Mouse (Mus musculus) midbrain, embryonic 11.5 days (tissue): ENCODE results near the gene Shisa9. TPM values are rescaled to one million over a fixed set of nuclear protein-coding genes. Genes with fewer than 3 reads are reported as not detected.

ENCODE experiments used
- ATAC-seq: fragments of 200-750 bp; cut with Nextera tagmentation; 2 replicates; pipeline ENCODE4 v1.8.0; 2017; ENCODE audit warnings: moderate TSS enrichment, moderate library complexity; ENCODE audit not compliant: low FRiP score
- DNase-seq: peaks from one replicate; pipeline ENCODE4 v3.0.0; 2015; ENCODE audit warnings: low spot score; ENCODE audit errors: missing footprints
- H3K27ac ChIP-seq: fragments of 300-500 bp; sonication (generic); 2 replicates; pipeline ENCODE4 v1.5.1; 2014; ENCODE audit warnings: low read depth, low read length
- H3K27me3 ChIP-seq: fragments of 300-500 bp; sonication (generic); 2 replicates; pipeline ENCODE4 v1.6.1; 2014; ENCODE audit warnings: mild to moderate bottlenecking, low read length, moderate library complexity, mixed read lengths; ENCODE audit not compliant: control insufficient read depth, insufficient read depth
- H3K36me3 ChIP-seq: fragments of 300-500 bp; sonication (generic); 2 replicates; pipeline ENCODE4 v1.6.1; 2014; ENCODE audit warnings: mild to moderate bottlenecking, low read length, moderate library complexity, mixed read lengths; ENCODE audit not compliant: control insufficient read depth, insufficient read depth
- H3K4me1 ChIP-seq: fragments of 300-500 bp; sonication (generic); 2 replicates; pipeline ENCODE4 v1.6.1; 2014; ENCODE audit warnings: low read length; ENCODE audit not compliant: control insufficient read depth, insufficient read depth
- H3K4me2 ChIP-seq: fragments of 300-500 bp; sonication (generic); 2 replicates; pipeline ENCODE4 v1.6.1; 2014; ENCODE audit warnings: mild to moderate bottlenecking, moderate library complexity
- H3K4me3 ChIP-seq: fragments of 300-500 bp; sonication (generic); 2 replicates; pipeline ENCODE4 v1.5.1; 2014; ENCODE audit warnings: low read depth, low read length
- H3K9ac ChIP-seq: fragments of 300-500 bp; sonication (generic); 2 replicates; pipeline ENCODE4 v1.6.1; 2014; ENCODE audit warnings: low read length
- H3K9me3 ChIP-seq: fragments of 300-500 bp; sonication (generic); 2 replicates; pipeline ENCODE4 v1.6.1; 2016; ENCODE audit warnings: low read length; ENCODE audit not compliant: control insufficient read depth
- WGBS: fragments of 180-500 bp; shearing (Covaris S2); extraction: QIAGEN DNeasy Blood & Tissue Kit; methylation state at CpG from one replicate; pipeline ENCODE4 v1.1.7; 2014; 5-methylcytosine and 5-hydroxymethylcytosine counted together
- polyA plus RNA-seq: library from polyadenylated mRNA; unstranded; fragments of >200 nt; fragmentation: Nextera tagmentation; extraction: Ambion mirVana; gene quantifications from 2 replicates; pipeline ENCODE4 v1.2.1, GENCODE M21; 2014

Gene Shisa9
- polyA plus RNA-seq, 1 experiment from 2014 or later, result 0.49 TPM

DNA sequence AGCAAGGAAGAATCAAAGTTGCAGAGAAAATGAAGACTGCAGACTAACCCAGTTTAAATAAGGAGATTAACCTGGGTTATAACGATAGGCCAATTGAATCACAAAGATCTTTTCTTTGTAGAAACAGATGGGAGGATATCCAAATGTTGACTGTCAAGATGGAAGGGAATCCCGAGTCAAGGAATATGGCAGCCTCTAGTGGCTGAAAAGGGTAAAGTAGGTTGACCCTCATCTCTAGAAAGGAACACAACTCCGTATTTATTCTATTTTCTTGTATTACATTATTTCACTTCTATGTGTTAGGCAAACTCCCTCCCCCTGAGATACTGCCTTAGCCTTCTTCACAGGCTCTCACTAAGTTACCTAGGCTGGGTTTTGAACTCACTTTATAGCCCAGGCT is 217.3 kb downstream of the Shisa9 start:
- no peak overlapping the region for H3K4me3 ChIP-seq

DNA sequence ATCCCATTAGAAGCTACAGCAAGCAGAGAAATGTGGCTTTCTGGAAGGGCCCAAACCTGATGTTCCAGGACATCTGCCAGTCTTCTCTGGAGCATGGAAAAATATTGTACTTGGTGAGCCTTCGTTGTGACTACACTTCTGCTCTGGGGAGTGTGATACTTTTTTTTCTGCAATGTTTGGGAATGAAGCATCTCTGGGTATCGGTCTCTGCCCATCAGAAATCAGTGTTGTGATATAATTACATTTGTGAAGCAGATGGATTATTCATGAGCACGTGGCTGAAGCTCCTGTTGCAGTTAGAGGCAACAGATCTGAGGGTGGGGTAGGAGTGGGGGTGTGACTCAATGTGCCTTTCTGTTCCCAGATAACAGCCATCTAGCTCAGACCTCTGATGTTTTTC is 218.2 kb downstream of the Shisa9 start:
- Histone ChIP-seq H3K9me3 (no peaks in the 10 kb centered on the region), H3K36me3 (no peaks in the 10 kb centered on the region), H3K9ac (no peak overlapping the region), H3K4me1 (no peaks in the 10 kb centered on the region), H3K4me2 (no peak overlapping the region), H3K27me3 (no peaks in the 10 kb centered on the region), H3K27ac (no peak overlapping the region), H3K4me3 (no peak overlapping the region)
- ATAC-seq (no peak), DNase-seq (no peak)
- 70% methylated on average over 3 of the region's 3 CpGs for WGBS

More for the DNA sequence above, 217.3 kb downstream of the Shisa9 start:
- 24% methylated on average over 3 of the region's 3 CpGs for WGBS
- no peak for ATAC-seq
- no peak overlapping the region for H3K9ac ChIP-seq
- no peak overlapping the region for H3K27ac ChIP-seq
- DNase-seq, result peak; percentile 89
- H3K4me1 ChIP-seq, result no peaks in the 10 kb centered on the region
- no peak overlapping the region for H3K4me2 ChIP-seq
- no peaks in the 10 kb centered on the region for H3K27me3 ChIP-seq
- no peaks in the 10 kb centered on the region for H3K36me3 ChIP-seq
- H3K9me3 ChIP-seq, result no peaks in the 10 kb centered on the region

DNA sequence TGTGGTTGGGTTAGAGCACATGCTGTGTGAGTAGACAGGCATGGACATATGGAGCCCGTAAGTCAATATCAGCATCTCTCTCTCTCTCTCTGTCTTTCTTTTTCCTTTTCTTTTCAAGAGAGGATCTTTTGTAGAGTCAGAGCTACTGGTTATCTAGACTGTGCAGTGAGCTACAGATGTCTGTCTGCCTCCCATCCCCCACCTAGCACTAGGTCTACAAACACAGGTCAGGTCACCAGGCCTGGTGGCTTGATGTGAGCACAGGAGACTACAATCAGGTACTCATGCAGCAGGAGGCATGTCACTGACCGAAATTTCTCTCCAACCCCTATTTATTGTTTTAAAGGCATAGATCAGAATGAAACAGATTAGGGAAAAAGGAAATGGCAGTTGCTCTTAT is 219.1 kb downstream of the Shisa9 start:
- 80% methylated on average over 2 of the region's 2 CpGs for WGBS
- H3K4me2 ChIP-seq, result no peak overlapping the region

DNA sequence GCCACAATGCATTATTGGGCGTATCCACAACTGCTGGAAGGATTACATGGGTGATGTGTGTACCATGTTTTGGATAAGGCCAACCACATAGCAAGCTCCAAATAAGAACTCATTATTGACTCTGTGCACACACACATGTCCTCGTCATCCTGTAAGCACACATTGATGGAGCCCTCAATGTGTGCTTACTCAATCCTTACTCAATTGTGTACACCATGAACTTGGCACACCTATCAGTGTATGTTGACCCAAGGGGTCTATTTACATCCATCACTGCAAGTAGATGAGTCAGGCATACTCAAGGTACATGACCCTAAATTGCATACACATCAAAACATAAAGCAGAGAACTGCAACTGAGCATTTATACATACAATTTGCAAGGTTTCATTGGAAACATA is 220.5 kb downstream of the Shisa9 start:
- H3K4me3 ChIP-seq, result no peak overlapping the region
- no peak overlapping the region for H3K27ac ChIP-seq
- ATAC-seq (no peak), DNase-seq (no peak)
- H3K9me3 ChIP-seq, result no peaks in the 10 kb centered on the region
- no peaks in the 10 kb centered on the region for H3K36me3 ChIP-seq
- no peak overlapping the region for H3K9ac ChIP-seq
- no peaks in the 10 kb centered on the region for H3K27me3 ChIP-seq
- WGBS, result 80% methylated on average over 2 of the region's 2 CpGs
- H3K4me1 ChIP-seq, result no peaks in the 10 kb centered on the region
- no peak overlapping the region for H3K4me2 ChIP-seq

More for the DNA sequence above, 219.1 kb downstream of the Shisa9 start:
- Histone ChIP-seq H3K36me3 (no peaks in the 10 kb centered on the region), H3K9ac (no peak overlapping the region), H3K4me1 (no peaks in the 10 kb centered on the region), H3K4me3 (no peak overlapping the region), H3K9me3 (no peaks in the 10 kb centered on the region), H3K27ac (no peak overlapping the region), H3K27me3 (no peaks in the 10 kb centered on the region)
- no peak for DNase-seq
- no peak for ATAC-seq

DNA sequence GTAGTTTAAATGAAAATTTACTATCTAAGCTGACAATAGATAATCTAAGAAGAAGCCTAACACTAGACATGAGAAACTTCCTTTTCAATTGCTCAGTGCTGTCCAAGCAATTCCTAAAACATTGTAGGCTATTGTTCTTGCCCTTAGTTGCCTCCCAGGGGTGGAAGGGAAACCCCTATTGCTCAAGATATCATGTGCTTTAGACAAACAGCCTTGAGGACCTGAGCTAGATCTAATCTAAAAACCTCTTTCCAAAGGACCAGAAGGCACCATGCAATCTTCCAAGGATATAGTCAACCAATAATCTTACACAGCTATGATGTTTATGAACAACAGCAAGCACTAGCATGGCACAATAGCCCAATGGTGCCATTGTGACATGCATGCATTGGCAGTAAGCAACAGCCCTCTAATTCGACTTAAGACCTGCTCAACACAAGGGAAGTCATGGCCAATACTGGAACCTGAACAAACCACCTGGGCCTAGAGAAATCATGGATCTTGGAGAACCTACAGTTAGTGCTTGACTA is 222.6 kb downstream of the Shisa9 start:
- WGBS, result 79% methylated on average over 1 of the region's 1 CpGs
- Histone ChIP-seq H3K4me1 (no peaks in the 10 kb centered on the region), H3K36me3 (no peaks in the 10 kb centered on the region), H3K9ac (no peak overlapping the region), H3K4me2 (no peak overlapping the region), H3K4me3 (no peak overlapping the region), H3K27ac (no peak overlapping the region), H3K9me3 (no peaks in the 10 kb centered on the region), H3K27me3 (no peaks in the 10 kb centered on the region)
- DNase-seq (no peak), ATAC-seq (no peak)

DNA sequence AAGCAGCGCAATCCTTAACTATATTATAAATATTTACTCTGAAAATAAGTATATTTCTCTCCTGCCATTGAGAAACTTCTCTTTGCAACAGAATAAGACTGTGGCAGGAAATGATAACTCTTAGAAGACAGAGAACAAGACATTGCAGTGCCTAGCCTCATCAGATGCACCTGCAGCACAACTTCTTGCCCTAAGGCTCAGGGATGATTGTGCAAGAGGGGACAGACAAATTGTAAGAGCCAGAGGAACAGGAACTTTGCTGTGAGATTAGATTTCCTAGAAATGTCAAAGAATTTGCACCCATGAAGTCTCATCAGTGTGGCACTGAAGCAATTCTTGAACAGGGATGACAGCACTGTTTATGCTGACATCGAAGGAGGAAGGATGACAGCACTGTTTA is 223.0 kb downstream of the Shisa9 start:
- Histone ChIP-seq H3K27ac (no peak overlapping the region), H3K4me1 (no peaks in the 10 kb centered on the region), H3K4me2 (no peak overlapping the region), H3K36me3 (no peaks in the 10 kb centered on the region), H3K9ac (no peak overlapping the region), H3K4me3 (no peak overlapping the region), H3K27me3 (no peaks in the 10 kb centered on the region), H3K9me3 (no peaks in the 10 kb centered on the region)
- no peak for DNase-seq
- no peak for ATAC-seq
- 84% methylated on average over 2 of the region's 2 CpGs for WGBS

DNA sequence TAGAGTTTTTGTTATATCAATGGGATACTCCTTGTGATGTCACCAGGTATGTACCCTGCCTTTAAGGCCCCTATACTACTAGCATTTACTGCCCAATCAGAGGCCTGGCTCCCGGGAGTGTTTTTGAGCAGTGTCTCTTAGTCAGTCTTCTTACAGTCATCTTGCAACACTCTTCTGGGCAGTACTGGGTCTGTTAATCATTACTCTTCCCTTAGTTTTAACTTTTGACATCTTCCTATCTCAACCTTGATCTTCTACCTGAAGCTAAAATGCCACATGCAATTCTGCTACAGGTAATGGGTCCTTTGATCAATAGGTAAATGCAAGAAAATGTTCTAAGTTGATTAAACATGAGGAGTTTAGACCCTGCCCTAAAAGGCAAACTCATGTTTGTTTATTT is 225.4 kb downstream of the Shisa9 start:
- Histone ChIP-seq H3K9me3 (no peaks in the 10 kb centered on the region), H3K36me3 (no peaks in the 10 kb centered on the region), H3K27ac (no peak overlapping the region), H3K4me2 (no peak overlapping the region), H3K9ac (no peak overlapping the region), H3K4me3 (no peak overlapping the region), H3K27me3 (no peaks in the 10 kb centered on the region), H3K4me1 (no peaks in the 10 kb centered on the region)
- ATAC-seq (no peak), DNase-seq (no peak)
- 91% methylated on average over 1 of the region's 1 CpGs for WGBS

DNA sequence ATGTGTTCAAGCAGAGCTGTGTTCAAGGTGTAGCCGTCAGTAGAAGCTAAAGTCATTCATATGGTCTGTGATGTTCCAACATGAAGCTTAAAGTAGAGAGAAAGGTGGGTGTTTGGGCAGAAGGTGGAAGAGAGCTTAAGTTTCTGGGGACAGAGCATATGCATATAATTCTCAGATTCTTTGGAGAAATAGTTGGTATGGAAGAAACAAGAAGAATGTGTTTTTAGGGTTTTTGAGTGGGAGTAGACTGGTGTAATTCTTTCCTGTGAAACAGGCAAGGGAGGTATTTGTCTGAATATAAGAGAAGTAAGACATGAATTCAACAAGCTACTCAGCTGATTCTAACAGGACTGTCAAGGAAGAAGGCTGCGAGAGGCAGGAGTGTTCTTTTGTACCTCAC is 225.9 kb downstream of the Shisa9 start:
- WGBS, result 86% methylated on average over 2 of the region's 2 CpGs
- H3K4me3 ChIP-seq, result no peak overlapping the region

DNA sequence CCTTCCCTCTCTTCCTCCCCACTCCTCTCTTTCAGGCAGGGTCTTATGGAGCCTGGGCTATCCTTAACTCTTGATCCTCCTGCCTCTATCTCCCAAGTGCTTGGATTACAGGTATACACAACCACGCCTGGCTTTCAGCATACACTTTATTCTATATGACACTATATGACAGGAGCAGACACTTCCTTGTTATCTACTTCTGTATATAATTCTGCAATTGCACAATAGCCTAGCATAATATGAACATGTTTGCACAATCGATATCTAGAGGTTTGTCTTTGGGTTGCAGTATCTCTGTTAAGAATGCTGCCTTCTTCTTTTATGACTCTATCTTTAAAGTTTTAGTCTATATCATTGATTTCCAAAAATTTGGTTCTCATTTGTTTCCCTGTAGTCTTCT is 230.1 kb downstream of the Shisa9 start:
- 94% methylated on average over 2 of the region's 2 CpGs for WGBS
- Histone ChIP-seq H3K9ac (no peak overlapping the region), H3K4me1 (no peaks in the 10 kb centered on the region), H3K27ac (no peak overlapping the region), H3K36me3 (no peaks in the 10 kb centered on the region), H3K27me3 (no peaks in the 10 kb centered on the region), H3K4me3 (no peak overlapping the region), H3K9me3 (no peaks in the 10 kb centered on the region), H3K4me2 (no peak overlapping the region)
- DNase-seq (no peak), ATAC-seq (no peak)

More for the DNA sequence above, 225.9 kb downstream of the Shisa9 start:
- Histone ChIP-seq H3K36me3 (no peaks in the 10 kb centered on the region), H3K9ac (no peak overlapping the region), H3K4me2 (no peak overlapping the region), H3K9me3 (no peaks in the 10 kb centered on the region), H3K27me3 (no peaks in the 10 kb centered on the region), H3K4me1 (no peaks in the 10 kb centered on the region), H3K27ac (no peak overlapping the region)
- ATAC-seq, result no peak
- no peak for DNase-seq
